Mouse (Mus musculus): ENCODE measurements around the gene Ap3d1. TPM values are rescaled to one million over a fixed set of nuclear protein-coding genes. Genes with fewer than 3 reads are reported as not detected.

The Ap3d1 gene
- polyA plus RNA-seq, 1 experiment from 2014 or later = 45.0 TPM

DNA sequence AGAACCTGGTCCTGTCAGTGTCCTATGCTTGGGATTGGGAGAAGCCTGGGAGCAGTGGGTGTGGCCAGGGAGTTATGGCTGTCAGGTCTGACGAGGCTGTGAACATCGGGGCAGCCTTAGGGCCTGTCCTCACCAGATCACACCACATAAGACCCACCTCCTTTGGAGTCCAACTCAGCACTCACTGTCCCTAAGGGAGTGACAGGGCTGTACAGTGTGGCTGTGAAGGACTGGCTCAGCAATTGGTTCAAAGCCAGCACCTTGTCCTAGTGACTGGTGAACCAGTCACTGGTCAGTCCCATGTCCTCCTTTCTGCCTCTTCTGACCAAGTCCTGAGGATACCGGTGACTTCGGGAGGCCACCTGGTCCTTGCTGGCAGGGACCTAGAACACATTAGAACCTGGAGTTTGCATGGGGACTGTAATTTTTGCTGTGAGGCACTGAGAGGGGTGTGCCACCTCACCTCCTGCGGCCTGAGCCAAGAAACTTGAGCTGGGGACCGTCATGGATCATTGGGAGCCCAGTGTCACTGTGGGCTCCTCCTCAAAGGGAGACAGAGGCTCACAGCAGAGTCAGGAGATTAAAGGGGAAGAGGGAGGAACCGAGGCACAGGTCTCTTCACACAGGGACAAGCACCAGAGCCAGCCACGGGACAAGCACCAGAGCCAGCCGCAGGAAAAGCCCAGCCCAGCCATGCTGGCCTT, 62.4 kb downstream of the Ap3d1 start:
- no peaks in the 10 kb centered on the region for H3K9me3 ChIP-seq (replicated peaks)
- no peaks in the 10 kb centered on the region for H3K27me3 ChIP-seq
- 41% methylated on average over 9 of the region's 9 CpGs for WGBS
- no peak overlapping the region for H3K4me3 ChIP-seq
- H3K4me1 ChIP-seq (replicated peaks) = peaks cover 49% of the 10 kb centered on the region
- 0 out of 2 replicates have a peak overlapping the region, but pooled peaks have one; percentile 16 for H3K9ac ChIP-seq
- peak overlapping the region; percentile 97 for H3K27ac ChIP-seq
- H3K36me3 ChIP-seq = peaks cover 13% of the 10 kb centered on the region; the same call in 1 of the 2 replicates
- H3K4me2 ChIP-seq = no peak overlapping the region
- no peak for ATAC-seq (replicated peaks; ENCODE audit: insufficient number of reproducible peaks, insufficient read depth, low FRiP score, low read depth)

DNA sequence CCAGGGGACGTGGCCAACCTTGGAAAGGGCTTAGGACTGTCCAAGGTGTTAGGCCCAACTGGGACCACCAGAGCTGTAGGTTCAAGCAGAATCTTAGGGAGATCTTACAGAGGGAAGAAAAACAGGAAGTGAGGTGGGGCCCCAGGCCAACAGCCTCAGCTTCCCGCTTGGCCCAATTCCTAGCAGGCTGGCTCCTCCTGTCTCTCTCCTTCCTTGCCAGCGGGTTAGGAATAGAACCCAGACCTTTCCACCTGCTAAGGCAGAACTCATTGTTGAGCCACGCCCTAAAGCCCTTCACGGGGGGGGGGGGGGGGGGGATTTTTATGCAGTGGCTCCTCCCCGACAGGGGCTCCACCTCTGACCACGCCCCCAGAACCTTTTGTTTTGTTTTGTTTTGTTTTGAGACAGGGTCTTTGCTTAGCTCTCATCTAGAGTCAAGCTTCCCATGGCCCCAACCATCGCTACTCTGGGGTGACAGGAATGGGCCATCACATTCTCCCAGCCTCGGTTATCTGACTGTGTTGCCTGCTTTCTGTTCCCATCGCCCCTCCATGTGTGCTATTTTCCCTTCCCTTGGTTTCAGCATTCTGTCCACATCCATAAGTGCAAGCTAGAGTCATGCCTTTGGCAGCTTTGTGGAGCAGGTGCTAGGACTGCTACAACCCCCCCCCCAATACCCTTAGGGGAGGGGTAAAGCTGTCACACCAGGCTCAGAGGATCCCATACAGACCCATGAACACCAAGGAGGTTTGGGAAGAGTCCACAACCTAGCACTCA, 63.3 kb downstream of the Ap3d1 start:
- ATAC-seq (replicated peaks; ENCODE audit: insufficient number of reproducible peaks, insufficient read depth, low FRiP score, low read depth) = no peak

DNA sequence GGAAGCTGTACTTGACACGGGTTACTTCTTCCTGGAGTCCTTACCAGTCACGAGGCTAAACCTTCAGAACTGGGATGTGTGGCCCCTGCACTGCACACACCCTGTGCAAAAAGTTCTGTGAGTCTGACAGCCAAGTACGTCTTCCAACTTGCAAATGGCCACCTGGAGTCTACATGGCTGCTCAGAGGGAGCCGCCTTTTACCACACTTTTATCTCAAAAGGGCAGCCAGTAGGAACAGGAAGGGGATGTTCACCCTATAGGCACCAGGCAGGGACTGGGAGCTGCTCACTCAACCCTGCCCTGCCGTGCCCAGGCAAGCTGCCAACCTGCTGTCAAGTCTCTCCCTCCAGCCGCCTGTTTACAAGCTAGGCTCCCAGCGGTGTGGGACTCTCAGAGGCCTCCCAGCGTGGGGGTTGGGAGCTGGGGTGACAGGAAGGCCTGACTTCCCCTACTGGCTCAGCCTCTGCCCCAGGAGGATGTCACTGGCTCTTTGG, 64.1 kb downstream of the Ap3d1 start, which contains the start of gene Mknk2:
Mknk2 (minus strand) TSS at position 171 of the 495 bp plus-strand sequence.
- peak; percentile 60 for ATAC-seq (replicated peaks; ENCODE audit: insufficient number of reproducible peaks, insufficient read depth, low FRiP score, low read depth)
- Histone ChIP-seq H3K27ac (peak within 1 kb of the TSS; percentile 97), H3K4me1 (replicated peaks) (peaks cover 63% of the 10 kb centered on the region), H3K9me3 (replicated peaks) (no peaks in the 10 kb centered on the region), H3K36me3 (peaks cover under 1% of the 10 kb centered on the region; the same call in 1 of the 2 replicates), H3K27me3 (no peaks in the 10 kb centered on the region), H3K4me2 (peak within 1 kb of the TSS; percentile 77), H3K9ac (peak within 1 kb of the TSS; percentile 70), H3K4me3 (peak within 1 kb of the TSS; percentile 96)
- 3% methylated on average over 8 of the region's 8 CpGs for WGBS

More for the DNA sequence above, 63.3 kb downstream of the Ap3d1 start:
- H3K27ac ChIP-seq = peak overlapping the region; percentile 97
- no peaks in the 10 kb centered on the region for H3K27me3 ChIP-seq
- no peaks in the 10 kb centered on the region for H3K9me3 ChIP-seq (replicated peaks)
- 0 out of 2 replicates have a peak overlapping the region, but pooled peaks have one; percentile 8 for H3K9ac ChIP-seq
- peaks cover 55% of the 10 kb centered on the region for H3K4me1 ChIP-seq (replicated peaks)
- 41% methylated on average over 10 of the region's 10 CpGs for WGBS
- peak overlapping the region; percentile 96 for H3K4me3 ChIP-seq
- H3K4me2 ChIP-seq = peak overlapping the region; percentile 77
- H3K36me3 ChIP-seq = peaks cover 7% of the 10 kb centered on the region; the same call in 1 of the 2 replicates

DNA sequence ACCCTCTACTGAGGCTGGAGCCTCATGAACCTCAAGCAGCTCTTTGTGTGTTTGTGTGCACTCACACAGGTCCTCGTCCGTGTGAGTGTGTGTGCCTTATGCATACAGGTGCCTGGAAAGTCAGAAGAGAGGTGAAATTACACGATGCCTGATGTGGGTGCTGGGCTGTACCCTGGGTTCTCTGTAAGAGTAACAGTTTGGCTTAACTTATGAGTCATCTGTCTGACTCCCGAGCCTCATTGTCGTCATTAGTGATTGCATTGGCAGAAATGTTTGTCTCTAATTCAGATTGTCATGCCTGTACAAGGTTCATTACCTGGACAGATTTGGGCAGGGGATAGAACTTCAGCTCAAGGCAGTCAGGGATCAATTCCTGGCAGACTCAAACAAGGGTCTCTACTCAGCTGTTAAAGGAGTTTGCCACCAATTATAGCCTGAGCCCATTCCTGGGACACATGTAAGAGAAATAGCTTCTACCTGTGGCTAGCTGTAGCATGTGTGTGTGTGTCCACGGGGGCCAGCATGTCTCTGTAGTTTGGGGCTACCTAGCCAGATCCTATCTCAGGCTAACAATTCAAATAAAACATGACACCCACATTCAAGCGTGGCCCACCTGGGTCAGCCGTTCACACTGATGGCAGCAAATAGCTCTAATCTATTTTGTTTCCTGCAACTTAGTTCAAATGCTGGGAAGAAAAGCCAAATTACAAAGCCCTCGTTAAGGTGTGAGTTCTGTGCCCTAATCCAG, 64.8 kb downstream of the Ap3d1 start:
- Histone ChIP-seq H3K4me3 (peak overlapping the region; percentile 96), H3K4me2 (peak overlapping the region; percentile 77), H3K27me3 (no peaks in the 10 kb centered on the region), H3K9me3 (replicated peaks) (no peaks in the 10 kb centered on the region), H3K4me1 (replicated peaks) (peaks cover 70% of the 10 kb centered on the region), H3K27ac (peak overlapping the region; percentile 97), H3K36me3 (no peaks in the 10 kb centered on the region; the same call in 1 of the 2 replicates), H3K9ac (peak overlapping the region; percentile 70)
- WGBS = 24% methylated on average over 9 of the region's 9 CpGs
- no peak for ATAC-seq (replicated peaks; ENCODE audit: insufficient number of reproducible peaks, insufficient read depth, low FRiP score, low read depth)

DNA sequence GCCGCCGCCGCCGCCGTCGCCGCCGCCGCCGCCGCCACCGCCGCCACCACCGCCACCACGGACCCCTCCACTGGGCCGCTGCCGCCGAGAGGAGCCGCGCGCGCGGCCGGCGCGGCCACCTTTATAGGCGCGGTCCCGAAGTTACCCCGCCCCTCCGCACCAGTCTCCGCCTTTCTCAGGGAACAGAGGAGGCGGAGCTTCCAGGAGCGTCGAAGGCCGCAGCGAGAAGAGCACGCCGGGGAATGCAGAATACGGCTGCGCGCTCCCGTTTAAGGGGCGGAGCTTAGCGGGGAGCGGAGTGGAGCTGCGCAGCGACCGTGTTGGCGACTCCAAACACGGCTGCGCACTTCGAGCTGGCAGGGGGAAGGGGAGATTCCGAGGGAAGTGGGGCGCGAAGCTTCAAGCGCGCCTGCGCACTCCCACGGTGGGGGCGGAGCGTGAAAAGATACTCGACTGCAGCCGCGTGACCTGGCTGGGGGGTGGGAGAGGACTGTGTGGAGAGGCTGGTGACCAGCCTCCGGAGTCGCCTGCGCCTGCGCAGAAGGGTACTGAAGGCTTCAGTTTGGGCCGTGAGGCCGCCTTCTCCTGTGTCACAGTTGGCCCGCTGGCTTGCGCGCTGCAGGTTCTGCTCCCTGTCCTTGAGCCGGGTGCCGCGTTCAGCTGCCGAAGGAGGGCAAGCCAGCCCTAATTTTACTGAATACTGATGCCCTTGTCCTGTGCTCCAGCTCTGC, 65.7 kb downstream of the Ap3d1 start:
- Histone ChIP-seq H3K4me3 (peak overlapping the region; percentile 96), H3K27me3 (no peaks in the 10 kb centered on the region), H3K9me3 (replicated peaks) (no peaks in the 10 kb centered on the region), H3K27ac (peak overlapping the region; percentile 97), H3K4me1 (replicated peaks) (peaks cover 74% of the 10 kb centered on the region), H3K36me3 (peaks cover 4% of the 10 kb centered on the region), H3K9ac (peak overlapping the region; percentile 97), H3K4me2 (peak overlapping the region; percentile 77)
- under 1% methylated on average over 69 of the region's 78 CpGs for WGBS
- ATAC-seq (replicated peaks; ENCODE audit: insufficient number of reproducible peaks, insufficient read depth, low FRiP score, low read depth) = peak; percentile 86

DNA sequence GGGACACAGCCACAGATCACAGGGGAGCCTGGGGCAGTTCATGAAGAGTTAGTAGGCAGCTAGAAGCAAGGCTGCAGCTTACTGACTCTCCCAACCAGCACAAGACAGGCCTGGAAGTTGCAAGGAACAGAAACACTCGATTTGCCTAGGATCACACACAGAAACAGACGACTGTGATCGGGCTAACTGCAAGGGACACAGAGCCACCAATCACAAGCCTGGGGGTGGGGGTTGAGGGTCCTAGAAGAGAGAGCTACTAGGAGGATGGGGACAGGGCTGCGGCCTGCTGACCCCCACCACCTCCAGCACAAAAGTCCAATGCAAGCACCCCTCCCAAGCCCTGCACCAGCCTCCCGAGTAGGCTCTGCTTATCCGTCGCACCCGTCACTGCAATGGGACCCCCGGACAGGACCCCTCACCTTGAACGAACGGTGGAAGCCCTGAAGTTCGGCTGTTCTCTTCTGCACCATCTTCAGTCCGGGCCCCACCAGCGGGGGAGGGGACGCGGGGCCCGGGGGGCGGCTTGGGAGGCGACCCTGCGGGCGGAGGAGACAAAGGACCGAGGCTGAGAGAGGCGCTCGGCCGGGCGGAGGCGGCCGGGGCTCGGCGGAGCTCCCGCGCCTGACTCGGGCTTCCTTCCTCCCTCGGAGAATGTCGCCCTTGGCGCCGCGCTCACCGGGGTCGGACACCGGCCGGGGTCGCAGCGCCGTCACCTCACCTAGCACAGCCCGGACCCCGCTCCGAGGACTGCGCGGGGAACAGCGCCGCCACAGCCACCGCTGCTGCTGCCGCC, 66.5 kb downstream of the Ap3d1 start:
- peaks cover 77% of the 10 kb centered on the region for H3K4me1 ChIP-seq (replicated peaks)
- peak overlapping the region; percentile 97 for H3K27ac ChIP-seq
- H3K27me3 ChIP-seq = no peaks in the 10 kb centered on the region
- H3K4me3 ChIP-seq = peak overlapping the region; percentile 96
- H3K36me3 ChIP-seq = peaks cover 11% of the 10 kb centered on the region
- peak overlapping the region; percentile 74 for H3K4me2 ChIP-seq
- no peaks in the 10 kb centered on the region for H3K9me3 ChIP-seq (replicated peaks)
- H3K9ac ChIP-seq = peak overlapping the region; percentile 97
- under 1% methylated on average over 48 of the region's 54 CpGs for WGBS
- ATAC-seq (replicated peaks; ENCODE audit: insufficient number of reproducible peaks, insufficient read depth, low FRiP score, low read depth) = peak; percentile 0; the same call in 1 of the 2 replicates

DNA sequence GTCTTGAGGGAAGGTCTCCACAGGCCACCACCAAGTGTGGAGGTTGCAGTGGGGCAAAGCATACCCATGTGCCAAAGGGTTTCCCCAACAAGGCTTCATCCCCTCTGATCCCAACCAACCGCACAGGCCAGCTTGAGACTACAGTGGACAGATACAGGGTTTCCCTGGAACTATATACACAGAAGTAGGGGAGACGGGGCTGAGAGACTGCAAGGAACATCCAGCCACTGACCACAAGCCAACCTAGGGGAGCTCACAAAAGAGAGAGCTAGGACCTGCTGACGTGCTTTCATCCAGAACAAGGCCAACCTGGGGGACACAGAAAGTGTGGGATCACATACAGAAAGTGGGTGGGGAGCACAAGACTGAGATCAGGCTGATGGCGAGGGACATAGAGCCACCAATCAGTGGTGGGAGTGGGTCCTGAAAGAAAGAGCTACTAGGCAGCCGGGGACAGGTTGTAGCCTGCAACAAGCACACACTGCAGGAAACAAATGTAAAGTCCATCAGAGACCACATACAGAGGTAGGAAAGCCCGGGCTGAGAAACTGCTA, 67.1 kb downstream of the Ap3d1 start:
- H3K9me3 ChIP-seq (replicated peaks) = no peaks in the 10 kb centered on the region
- peak overlapping the region; percentile 74 for H3K4me2 ChIP-seq
- no peaks in the 10 kb centered on the region for H3K27me3 ChIP-seq
- H3K4me1 ChIP-seq (replicated peaks) = peaks cover 79% of the 10 kb centered on the region
- no peak for ATAC-seq (replicated peaks; ENCODE audit: insufficient number of reproducible peaks, insufficient read depth, low FRiP score, low read depth)
- peak overlapping the region; percentile 97 for H3K27ac ChIP-seq
- peaks cover 18% of the 10 kb centered on the region for H3K36me3 ChIP-seq
- peak overlapping the region; percentile 97 for H3K9ac ChIP-seq
- 13% methylated on average over 6 of the region's 6 CpGs for WGBS
- peak overlapping the region; percentile 96 for H3K4me3 ChIP-seq

DNA sequence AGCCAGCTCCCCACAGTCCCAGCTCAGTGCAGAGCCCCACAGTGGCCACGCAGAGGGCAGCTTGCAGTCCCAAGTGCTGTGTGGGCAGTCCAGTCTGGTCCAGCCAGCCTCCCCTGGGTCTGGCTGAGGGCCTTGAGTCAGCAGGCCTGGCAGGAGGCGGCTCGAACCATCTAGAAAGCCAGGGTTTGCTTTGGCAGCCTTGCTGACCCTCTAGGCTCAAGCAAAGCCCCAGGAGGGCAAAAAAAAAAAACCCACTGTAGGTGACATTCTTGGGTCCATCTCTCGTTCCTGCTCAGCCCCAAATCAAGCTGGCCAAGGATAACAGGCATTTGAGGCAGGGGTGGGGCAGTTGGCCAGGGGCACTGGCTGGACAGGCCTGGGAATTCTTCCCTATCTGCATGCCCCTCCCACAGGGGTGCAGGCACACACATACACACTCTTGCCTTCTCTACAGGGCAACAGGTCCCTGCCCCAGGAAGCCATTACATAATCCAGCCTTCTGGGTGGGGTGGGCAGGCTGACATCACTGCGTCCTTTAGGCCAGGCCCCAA, 67.8 kb downstream of the Ap3d1 start:
- 34% methylated on average over 5 of the region's 5 CpGs for WGBS
- H3K27ac ChIP-seq = peak overlapping the region; percentile 97
- peaks cover 79% of the 10 kb centered on the region for H3K4me1 ChIP-seq (replicated peaks)
- H3K4me3 ChIP-seq = peak overlapping the region; percentile 96
- H3K9me3 ChIP-seq (replicated peaks) = no peaks in the 10 kb centered on the region
- ATAC-seq (replicated peaks; ENCODE audit: insufficient number of reproducible peaks, insufficient read depth, low FRiP score, low read depth) = no peak
- H3K27me3 ChIP-seq = no peaks in the 10 kb centered on the region
- H3K4me2 ChIP-seq = peak overlapping the region; percentile 74
- H3K9ac ChIP-seq = peak overlapping the region; percentile 97
- peaks cover 25% of the 10 kb centered on the region for H3K36me3 ChIP-seq

DNA sequence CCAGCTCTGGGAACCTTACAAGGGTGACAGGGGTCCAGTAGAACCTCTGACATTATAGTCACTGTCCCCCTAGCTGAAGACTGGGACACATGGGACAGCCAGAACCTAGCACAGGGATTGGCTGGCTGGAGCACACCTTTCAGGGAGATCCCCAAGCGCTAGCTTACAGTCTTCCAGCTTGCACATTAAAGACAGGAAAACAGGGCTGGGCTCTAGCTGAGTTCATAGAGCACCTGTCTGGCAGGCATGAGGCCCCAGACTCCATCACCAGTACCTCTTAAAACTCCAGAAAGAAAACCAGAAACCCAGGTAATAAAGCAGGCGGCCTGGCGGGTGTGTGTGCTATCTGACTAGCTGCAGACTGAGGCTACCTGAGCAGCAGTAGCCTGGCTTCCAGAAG, 68.4 kb downstream of the Ap3d1 start:
- WGBS = 85% methylated on average over 3 of the region's 3 CpGs
- Histone ChIP-seq H3K27me3 (no peaks in the 10 kb centered on the region), H3K4me3 (peak overlapping the region; percentile 96), H3K9me3 (replicated peaks) (no peaks in the 10 kb centered on the region), H3K9ac (peak overlapping the region; percentile 97), H3K27ac (peak overlapping the region; percentile 97), H3K36me3 (peaks cover 30% of the 10 kb centered on the region), H3K4me2 (peak overlapping the region; percentile 74), H3K4me1 (replicated peaks) (peaks cover 74% of the 10 kb centered on the region)
- ATAC-seq (replicated peaks; ENCODE audit: insufficient number of reproducible peaks, insufficient read depth, low FRiP score, low read depth) = no peak
